8 mouse cellular contexts compared by ENCODE assay signal in the genomic region with DNA sequence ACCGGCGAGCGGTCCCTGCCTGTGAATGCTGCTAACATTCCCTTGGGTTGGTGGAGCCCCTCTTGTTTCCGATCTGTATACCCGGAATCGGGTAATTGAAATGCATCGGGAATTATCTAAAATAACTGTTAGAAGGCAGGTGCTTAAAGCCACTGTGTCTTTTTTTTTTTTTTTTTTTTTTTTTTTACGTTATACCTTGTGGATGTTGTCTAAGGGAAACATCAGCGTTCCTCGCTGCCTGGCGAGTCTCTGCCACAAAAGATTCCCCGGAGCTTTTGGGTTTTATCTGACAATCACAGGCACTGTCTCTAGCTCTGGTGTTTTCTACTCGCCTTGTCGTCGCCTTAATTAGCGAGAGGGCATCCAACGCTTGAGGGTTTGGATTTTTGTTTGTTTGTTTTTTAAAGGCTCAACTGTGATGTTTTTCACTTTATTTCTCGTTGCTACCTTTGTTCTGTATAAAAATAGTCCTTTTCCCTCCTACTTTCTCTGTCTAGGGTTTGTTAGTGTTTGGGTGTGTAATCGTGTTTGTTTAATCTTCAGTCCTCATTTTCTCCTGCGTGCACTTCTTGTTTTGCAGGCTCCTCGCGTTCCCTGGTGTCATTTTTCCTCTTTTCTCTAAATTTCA. TPM values are rescaled to one million over a fixed set of nuclear protein-coding genes. Genes with fewer than 3 reads are reported as not detected.
DNase-seq lines count a peak whose midpoint lies in the region; ATAC-seq and TF ChIP-seq lines count a peak whose summit lies in the region.

No protein-coding gene starts in this region.

- TF ChIP-seq POLR2A in ES-Bruce4 (IDR thresholded peaks at IDR 0.05; ENCODE audit: insufficient read depth, low read length) = no peak

- peak; percentile 28; the same call in 1 of the 2 replicates for ATAC-seq in frontal cortex, adult (ENCODE audit: low TSS enrichment)
- no peak for ATAC-seq in heart, embryonic 14.5 days (ENCODE audit: insufficient number of reproducible peaks, insufficient read depth, low FRiP score, low read depth)
- ATAC-seq in liver, embryonic 16.5 days (ENCODE audit: low read depth) = no peak

- no peak for DNase-seq in frontal cortex, postnatal 25 days (ENCODE audit: low spot score in 2 of 2)
- DNase-seq in spleen, postnatal 14 days (ENCODE audit: low spot score in 2 of 2) = no peak
- DNase-seq in gastrocnemius, adult 18-20 months (ENCODE audit: low spot score) = no peak
- no peak for DNase-seq in cerebellum, adult 11 months

- peak overlapping the region; percentile 95 for H3K4me3 ChIP-seq in ES-Bruce4 (ENCODE audit: low read depth, low read length)
- H3K4me3 ChIP-seq in heart, embryonic 14.5 days (ENCODE audit: control insufficient read depth in 1 of 2, insufficient read depth in 1 of 2, low read depth in 1 of 2, low read length in 2 of 2) = peak overlapping the region; percentile 89 to 93
- H3K4me3 ChIP-seq in liver, embryonic 16.5 days (ENCODE audit: low read depth, low read length) = peak overlapping the region; percentile 70

- TF ChIP-seq CTCF in ES-Bruce4 (IDR thresholded peaks at IDR 0.05; ENCODE audit: low read depth, low read length) = no peak

- H3K27me3 ChIP-seq in ES-Bruce4 (ENCODE audit: control insufficient read depth, insufficient read depth, low read length, poor library complexity, severe bottlenecking) = no peaks in the 10 kb centered on the region
- no peaks in the 10 kb centered on the region; the same call in 1 of the 2 replicates for H3K27me3 ChIP-seq in heart, embryonic 14.5 days (ENCODE audit: control insufficient read depth, insufficient read depth, low read length)
- peaks cover 52% of the 10 kb centered on the region for H3K27me3 ChIP-seq in liver, embryonic 16.5 days (ENCODE audit: control insufficient read depth, insufficient read depth, low read depth, low read length)

- peak overlapping the region; percentile 86 for H3K9ac ChIP-seq in ES-Bruce4 (ENCODE audit: low read depth, poor library complexity, severe bottlenecking)
- peak overlapping the region; percentile 89 for H3K9ac ChIP-seq in heart, embryonic 14.5 days (ENCODE audit: low read length)
- no peak overlapping the region for H3K9ac ChIP-seq in liver, embryonic 16.5 days (ENCODE audit: low read depth, low read length)

- H3K27ac ChIP-seq in ES-Bruce4 (ENCODE audit: insufficient read depth, low read length) = peak overlapping the region; percentile 36
- no peak overlapping the region for H3K27ac ChIP-seq in heart, embryonic 14.5 days (replicated peaks in 1 of 2; ENCODE audit: control insufficient read depth in 1 of 2, insufficient read depth in 1 of 2, low read depth in 2 of 2, low read length in 2 of 2)
- H3K27ac ChIP-seq in liver, embryonic 16.5 days (ENCODE audit: low read length) = no peak overlapping the region

- no peak for TF ChIP-seq EP300 in ES-Bruce4 (IDR thresholded peaks at IDR 0.05; ENCODE audit: insufficient read depth, low read depth, low read length)

- peaks cover 2% of the 10 kb centered on the region for H3K4me1 ChIP-seq in ES-Bruce4 (ENCODE audit: control insufficient read depth, insufficient read depth, low read length)
- H3K4me1 ChIP-seq in heart, embryonic 14.5 days (ENCODE audit: control insufficient read depth in 2 of 2, insufficient read depth in 2 of 2, low read length in 2 of 2) = peaks cover 2 to 28% of the 10 kb centered on the region in 2 experiments
- H3K4me1 ChIP-seq in liver, embryonic 16.5 days (ENCODE audit: control insufficient read depth, low read depth, low read length) = peaks cover 3% of the 10 kb centered on the region

- H3K4me2 ChIP-seq in heart, embryonic 14.5 days (ENCODE audit: low read length) = peak overlapping the region; percentile 87
- H3K4me2 ChIP-seq in liver, embryonic 16.5 days (ENCODE audit: low read depth, low read length) = peak overlapping the region; percentile 87

- no peaks in the 10 kb centered on the region for H3K9me3 ChIP-seq in ES-Bruce4 (replicated peaks; ENCODE audit: control insufficient read depth, insufficient read depth, low read length, poor library complexity, severe bottlenecking)
- no peaks in the 10 kb centered on the region for H3K9me3 ChIP-seq in heart, embryonic 14.5 days (ENCODE audit: control insufficient read depth, low read length)
- H3K9me3 ChIP-seq in liver, embryonic 16.5 days (replicated peaks; ENCODE audit: control insufficient read depth, low read length) = no peaks in the 10 kb centered on the region

- H3K36me3 ChIP-seq in ES-Bruce4 (ENCODE audit: control insufficient read depth, insufficient read depth, low read length, poor library complexity, severe bottlenecking) = no peaks in the 10 kb centered on the region
- no peaks in the 10 kb centered on the region for H3K36me3 ChIP-seq in heart, embryonic 14.5 days (ENCODE audit: control insufficient read depth, insufficient read depth, low read length)
- no peaks in the 10 kb centered on the region for H3K36me3 ChIP-seq in liver, embryonic 16.5 days (ENCODE audit: control insufficient read depth, insufficient read depth)

- 2% methylated on average over 22 of the region's 22 CpGs for WGBS in heart, embryonic 14.5 days
- WGBS in liver, embryonic 16.5 days (ENCODE audit: insufficient replicate concordance) = under 1% methylated on average over 22 of the region's 22 CpGs

RNA-seq across cellular contexts. Expression of a gene that starts 0.7 kb away (rescaled TPM):
- polyA plus RNA-seq in ES-Bruce4 (2011; ENCODE audit: insufficient read depth, insufficient read length, low read depth, missing spikeins) = 20.2 and 25.8 TPM in 2 replicates
- 30.4 and 36.7 TPM in 2 replicates for polyA plus RNA-seq in heart, embryonic 14.5 days (2014; fragmentation: Nextera tagmentation; extraction: Ambion mirVana)
- polyA plus RNA-seq in liver, embryonic 16.5 days (2015; fragmentation: Nextera tagmentation; extraction: Ambion mirVana) = 0.33 and 0.39 TPM in 2 replicates
- 1 to 10 TPM; 3.0 to 3.5 TPM for total RNA-seq in gastrocnemius, adult 18-20 months (2021)

Comparison
In these comparisons a context has a peak if more than half of its experiments do, and no peak if none do; other contexts are left out.
1. RNA of a gene that starts 0.7 kb away (polyA plus RNA-seq): 30.4 to 36.7 TPM in heart, embryonic 14.5 days and 20.2 to 25.8 TPM in ES-Bruce4; 0.33 to 0.39 TPM in liver, embryonic 16.5 days; every median in the first group is over 10 times any median in the second.
2. Peak in every context shown above with its lines, with median percentiles within 50 percentile points of each other: H3K4me3 ChIP-seq.